Mouse (Mus musculus) erythroblast, embryonic 14.5 days (primary cell): ENCODE data around the gene Cdv3.

Experiments
- GATA1 ChIP-seq: IDR thresholded peaks from 2 replicates; pipeline ENCODE4 v1.6.1; 2012; ENCODE audit warnings: low read length, inconsistent platforms, mixed read lengths
- TAL1 ChIP-seq: IDR thresholded peaks from 3 replicates; pipeline ENCODE4 v1.6.1; 2012; ENCODE audit warnings: low read length, inconsistent platforms, mixed read lengths

DNA sequence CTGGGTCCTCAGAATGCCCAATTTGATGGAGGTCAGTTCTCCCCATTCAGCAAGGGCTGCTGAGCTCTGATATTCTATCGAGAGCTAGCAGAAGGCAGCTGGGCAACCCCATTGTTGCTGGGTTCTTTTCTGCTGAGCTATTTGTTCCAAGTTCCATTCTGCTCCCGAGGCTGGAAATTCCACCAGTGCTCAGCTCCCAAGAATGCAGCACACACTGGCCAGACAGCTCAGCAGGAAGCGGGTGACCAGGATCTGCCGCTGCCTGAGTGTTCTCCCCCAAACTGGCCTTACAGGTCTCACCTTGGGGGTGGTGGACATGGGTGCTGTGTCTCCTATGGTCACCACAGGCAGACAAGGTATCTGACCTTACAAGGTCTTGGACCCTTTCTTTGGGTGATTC lies 4.3 kb upstream of the Cdv3 start:
- no peak for TF ChIP-seq TAL1
- TF ChIP-seq GATA1: no peak
